Mouse (Mus musculus) embryo, embryonic 11 days (tissue): ENCODE measurements around the gene Ets1.

Experiments used
- DNase-seq: peaks from one replicate; pipeline ENCODE4 v3.0.0-alpha.2; 2015

Ets1 gene

GRCm38 (mm10) chr9:32617430-32617768, 18.6 kb upstream of the Ets1 start:
- no peak for DNase-seq

GRCm38 (mm10) chr9:32618544-32619120, 17.4 kb upstream of the Ets1 start:
- DNase-seq: no peak

GRCm38 (mm10) chr9:32619661-32620060, 16.4 kb upstream of the Ets1 start:
- no peak for DNase-seq

- DNase-seq: no peak
Measured at GRCm38 (mm10) chr9:32620446-32620845, 15.6 kb upstream of the Ets1 start.

GRCm38 (mm10) chr9:32629385-32629981, 6.5 kb upstream of the Ets1 start:
- DNase-seq: no peak

GRCm38 (mm10) chr9:32631341-32631740, 4.7 kb upstream of the Ets1 start:
- DNase-seq: no peak

- DNase-seq: peak; percentile 29
Measured at GRCm38 (mm10) chr9:32632237-32632636, 3.8 kb upstream of the Ets1 start.

- DNase-seq: no peak
Measured at GRCm38 (mm10) chr9:32644981-32645380, 9.0 kb downstream of the Ets1 start.

GRCm38 (mm10) chr9:32645475-32645874, 9.5 kb downstream of the Ets1 start:
- peak; percentile 12 for DNase-seq

GRCm38 (mm10) chr9:32646539-32647258, 10.7 kb downstream of the Ets1 start:
- DNase-seq: peak; percentile 50

GRCm38 (mm10) chr9:32647506-32648250, 11.7 kb downstream of the Ets1 start:
- no peak for DNase-seq

GRCm38 (mm10) chr9:32648286-32648685, 12.3 kb downstream of the Ets1 start:
- no peak for DNase-seq

- no peak for DNase-seq
Measured at GRCm38 (mm10) chr9:32650738-32651137, 14.7 kb downstream of the Ets1 start.

GRCm38 (mm10) chr9:32652112-32652511, 16.1 kb downstream of the Ets1 start:
- DNase-seq: no peak

- no peak for DNase-seq
Measured at GRCm38 (mm10) chr9:32654305-32654704, 18.3 kb downstream of the Ets1 start.

GRCm38 (mm10) chr9:32656351-32656844, 20.4 kb downstream of the Ets1 start:
- DNase-seq: no peak

- DNase-seq: no peak
Measured at GRCm38 (mm10) chr9:32657124-32657523, 21.1 kb downstream of the Ets1 start.

GRCm38 (mm10) chr9:32660406-32660960, 24.5 kb downstream of the Ets1 start:
- no peak for DNase-seq

GRCm38 (mm10) chr9:32661071-32661470, 25.1 kb downstream of the Ets1 start:
- DNase-seq: no peak

GRCm38 (mm10) chr9:32661561-32661960, 25.5 kb downstream of the Ets1 start:
- no peak for DNase-seq

GRCm38 (mm10) chr9:32666611-32667517, 30.8 kb downstream of the Ets1 start:
- DNase-seq: no peak

GRCm38 (mm10) chr9:32667518-32667908, 31.5 kb downstream of the Ets1 start:
- DNase-seq: no peak
